Mouse (Mus musculus) limb, embryonic 15.5 days (tissue): ENCODE results near the gene Kmt5a. TPM values are rescaled to one million over a fixed set of nuclear protein-coding genes. Genes with fewer than 3 reads are reported as not detected.
A peak's percentile ranks its signal among the peaks of the same experiment; 100 is the strongest.

Experiments used
- ATAC-seq: fragments of 200-750 bp; cut with Nextera tagmentation; 2 replicates; pipeline ENCODE4 v1.8.0; 2017; ENCODE audit warnings: low read depth, moderate TSS enrichment; ENCODE audit not compliant: insufficient number of reproducible peaks, low FRiP score, low TSS enrichment
- H3K27ac ChIP-seq: fragments of 300-500 bp; sonication (generic); 2 replicates; pipeline ENCODE4 v1.5.1; 2015; ENCODE audit warnings: moderate library complexity, mild to moderate bottlenecking, inconsistent platforms
- H3K27me3 ChIP-seq: fragments of 300-500 bp; sonication (generic); 2 replicates; pipeline ENCODE4 v1.6.1; 2015; ENCODE audit warnings: inconsistent platforms
- H3K36me3 ChIP-seq: fragments of 300-500 bp; sonication (generic); 2 replicates; pipeline ENCODE4 v1.6.1; 2015; ENCODE audit warnings: inconsistent platforms
- H3K4me1 ChIP-seq: fragments of 300-500 bp; sonication (generic); 2 replicates; pipeline ENCODE4 v1.6.1; 2015; ENCODE audit warnings: inconsistent platforms
- H3K4me2 ChIP-seq: fragments of 300-500 bp; sonication (generic); 2 replicates; pipeline ENCODE4 v1.6.1; 2015; ENCODE audit warnings: mild to moderate bottlenecking, inconsistent platforms
- H3K4me3 ChIP-seq: fragments of 300-500 bp; sonication (generic); 2 replicates; pipeline ENCODE4 v1.5.1; 2015; ENCODE audit warnings: mild to moderate bottlenecking, inconsistent platforms
- H3K9ac ChIP-seq: fragments of 300-500 bp; sonication (generic); 2 replicates; pipeline ENCODE4 v1.6.1; 2015; ENCODE audit warnings: inconsistent platforms
- H3K9me3 ChIP-seq: fragments of 300-500 bp; sonication (generic); 2 replicates; pipeline ENCODE4 v1.6.1; 2016; ENCODE audit warnings: inconsistent platforms
- WGBS: fragments of 180-500 bp; shearing (Covaris S2); methylation state at CpG from one replicate; pipeline ENCODE4 v1.1.7; 2015; 5-methylcytosine and 5-hydroxymethylcytosine counted together
- polyA plus RNA-seq: library from polyadenylated mRNA; unstranded; fragments of >200 nt; fragmentation: Nextera tagmentation; extraction: Ambion mirVana; gene quantifications from 2 replicates; pipeline ENCODE4 v1.2.1, GENCODE M21; 2015

Gene Kmt5a
- polyA plus RNA-seq, 1 experiment from 2014 or later = 56.3 TPM

- H3K9ac ChIP-seq = no peak overlapping the region
- no peak overlapping the region for H3K4me3 ChIP-seq
- H3K36me3 ChIP-seq = peaks cover 47% of the 10 kb centered on the region
- no peaks in the 10 kb centered on the region for H3K9me3 ChIP-seq
- H3K4me1 ChIP-seq = no peaks in the 10 kb centered on the region
- no peak overlapping the region for H3K27ac ChIP-seq
- no peak overlapping the region for H3K4me2 ChIP-seq
- ATAC-seq = no peak
- 87% methylated on average over 7 of the region's 7 CpGs for WGBS
- H3K27me3 ChIP-seq = no peaks in the 10 kb centered on the region
These were observed 28.6 kb downstream of the Kmt5a start for GRCm38 (mm10) chr5:124468365-124468764.

- Histone ChIP-seq H3K9me3 (no peaks in the 10 kb centered on the region), H3K4me2 (no peak overlapping the region), H3K9ac (no peak overlapping the region), H3K27me3 (no peaks in the 10 kb centered on the region), H3K27ac (no peak overlapping the region), H3K4me3 (no peak overlapping the region), H3K4me1 (no peaks in the 10 kb centered on the region), H3K36me3 (peaks cover 41% of the 10 kb centered on the region)
- no peak for ATAC-seq
- 89% methylated on average over 6 of the region's 6 CpGs for WGBS
These were observed 29.8 kb downstream of the Kmt5a start for GRCm38 (mm10) chr5:124469486-124469885.

DNA sequence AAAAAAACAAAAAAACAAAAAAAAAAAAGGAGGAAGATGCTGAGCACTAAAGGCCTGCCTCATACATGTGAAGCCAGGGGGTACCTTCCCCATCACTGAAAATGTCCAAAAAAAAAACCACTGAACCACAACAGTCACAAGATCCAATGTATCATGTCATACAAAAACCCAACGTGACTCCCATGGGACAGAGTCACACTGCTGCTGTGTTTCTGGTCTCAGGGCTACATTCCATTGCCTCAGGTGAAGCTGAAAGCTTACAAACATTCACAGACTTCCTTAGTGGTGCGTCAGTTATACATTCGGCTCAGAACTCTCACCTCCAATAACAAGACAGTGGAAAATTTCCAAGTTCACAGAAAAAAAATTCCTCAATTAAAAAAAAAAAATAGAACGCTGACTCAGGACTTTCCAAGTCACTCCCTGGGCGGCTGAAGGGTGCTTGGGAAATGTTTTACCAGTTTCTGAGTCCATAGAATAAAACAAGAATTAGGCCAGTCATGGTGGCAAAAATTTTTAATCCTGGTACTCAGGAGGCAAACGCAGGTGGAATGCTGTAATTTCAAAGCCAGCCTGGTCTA, 31.0 kb downstream of the Kmt5a start:
- no peak overlapping the region for H3K27ac ChIP-seq
- no peaks in the 10 kb centered on the region for H3K27me3 ChIP-seq
- H3K4me1 ChIP-seq = peaks cover 5% of the 10 kb centered on the region
- no peak overlapping the region for H3K9ac ChIP-seq
- 62% methylated on average over 6 of the region's 6 CpGs for WGBS
- no peak for ATAC-seq
- no peaks in the 10 kb centered on the region for H3K9me3 ChIP-seq
- no peak overlapping the region for H3K4me2 ChIP-seq
- H3K36me3 ChIP-seq = peaks cover 35% of the 10 kb centered on the region
- H3K4me3 ChIP-seq = no peak overlapping the region

GRCm38 (mm10) chr5:124478873-124479204, 39.1 kb downstream of the Kmt5a start:
- no peak for ATAC-seq
- peak overlapping the region; percentile 25; the same call in 1 of the 2 replicates for H3K4me2 ChIP-seq
- H3K4me1 ChIP-seq = peaks cover 24% of the 10 kb centered on the region
- H3K36me3 ChIP-seq = no peaks in the 10 kb centered on the region
- no peaks in the 10 kb centered on the region for H3K27me3 ChIP-seq
- H3K27ac ChIP-seq = peak overlapping the region; percentile 85
- H3K4me3 ChIP-seq = peak overlapping the region; percentile 66
- H3K9me3 ChIP-seq = no peaks in the 10 kb centered on the region
- 87% methylated on average over 1 of the region's 1 CpGs for WGBS
- H3K9ac ChIP-seq = no peak overlapping the region

GRCm38 (mm10) chr5:124480119-124480518, 40.4 kb downstream of the Kmt5a start:
- Histone ChIP-seq H3K9ac (no peak overlapping the region), H3K4me1 (peaks cover 35% of the 10 kb centered on the region), H3K4me2 (no peak overlapping the region), H3K9me3 (no peaks in the 10 kb centered on the region), H3K27ac (no peak overlapping the region), H3K4me3 (no peak overlapping the region), H3K36me3 (no peaks in the 10 kb centered on the region), H3K27me3 (no peaks in the 10 kb centered on the region)
- 75% methylated on average over 4 of the region's 4 CpGs for WGBS
- no peak for ATAC-seq

DNA sequence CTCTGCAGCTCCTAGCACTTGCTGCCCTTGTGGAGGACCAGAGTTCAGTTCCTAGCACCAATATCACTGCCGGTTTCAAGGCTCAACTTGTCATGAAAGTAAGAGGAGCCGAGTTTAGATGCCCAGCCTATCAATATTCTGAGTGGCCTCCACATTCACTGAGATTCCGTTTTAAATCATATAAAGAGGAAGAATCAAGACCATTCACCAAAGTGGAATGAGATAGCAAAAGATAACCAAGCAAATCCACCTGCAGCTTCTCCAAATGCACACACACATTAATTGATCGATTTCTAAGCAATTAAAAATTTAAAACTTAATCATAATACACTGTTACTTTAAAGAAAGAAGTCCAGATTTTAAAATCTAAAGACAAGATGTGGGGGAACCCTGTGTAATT, 42.0 kb downstream of the Kmt5a start:
- no peaks in the 10 kb centered on the region for H3K27me3 ChIP-seq
- no peak for ATAC-seq
- H3K4me1 ChIP-seq = peaks cover 23% of the 10 kb centered on the region
- no peak overlapping the region for H3K27ac ChIP-seq
- H3K9me3 ChIP-seq = no peaks in the 10 kb centered on the region
- no peaks in the 10 kb centered on the region for H3K36me3 ChIP-seq
- WGBS = 90% methylated on average over 4 of the region's 4 CpGs
- no peak overlapping the region for H3K4me2 ChIP-seq
- H3K4me3 ChIP-seq = no peak overlapping the region
- no peak overlapping the region for H3K9ac ChIP-seq

GRCm38 (mm10) chr5:124482436-124482965, 42.8 kb downstream of the Kmt5a start:
- peak overlapping the region; percentile 51 for H3K9ac ChIP-seq
- H3K4me2 ChIP-seq = peak overlapping the region; percentile 67
- H3K4me3 ChIP-seq = peak overlapping the region; percentile 60
- no peaks in the 10 kb centered on the region for H3K9me3 ChIP-seq
- H3K27me3 ChIP-seq = no peaks in the 10 kb centered on the region
- 1% methylated on average over 13 of the region's 13 CpGs for WGBS
- ATAC-seq = no peak
- H3K36me3 ChIP-seq = no peaks in the 10 kb centered on the region
- H3K27ac ChIP-seq = peak overlapping the region; percentile 100
- peaks cover 23% of the 10 kb centered on the region for H3K4me1 ChIP-seq

- peak; percentile 86 for ATAC-seq
- no peaks in the 10 kb centered on the region for H3K9me3 ChIP-seq
- peak within 1 kb of the TSS; percentile 100 for H3K27ac ChIP-seq
- H3K4me1 ChIP-seq = peaks cover 23% of the 10 kb centered on the region
- peak within 1 kb of the TSS; percentile 67 for H3K9ac ChIP-seq
- H3K4me3 ChIP-seq = peak within 1 kb of the TSS; percentile 60
- H3K36me3 ChIP-seq = no peaks in the 10 kb centered on the region
- under 1% methylated on average over 47 of the region's 48 CpGs for WGBS
- no peaks in the 10 kb centered on the region for H3K27me3 ChIP-seq
- H3K4me2 ChIP-seq = peak within 1 kb of the TSS; percentile 67
These were observed 43.4 kb downstream of the Kmt5a start, which contains the start of gene Snrnp35 for GRCm38 (mm10) chr5:124482966-124483654. Gene Snrnp35 (plus strand): TSS chr5:124483134.

GRCm38 (mm10) chr5:124483655-124484396, 44.1 kb downstream of the Kmt5a start:
- no peaks in the 10 kb centered on the region for H3K36me3 ChIP-seq
- peak; percentile 9; the same call in 1 of the 2 replicates for ATAC-seq
- no peaks in the 10 kb centered on the region for H3K27me3 ChIP-seq
- WGBS = 7% methylated on average over 15 of the region's 15 CpGs
- peak overlapping the region; percentile 60 for H3K4me3 ChIP-seq
- H3K4me2 ChIP-seq = peak overlapping the region; percentile 54
- H3K27ac ChIP-seq = peak overlapping the region; percentile 100
- H3K9me3 ChIP-seq = no peaks in the 10 kb centered on the region
- H3K4me1 ChIP-seq = peaks cover 19% of the 10 kb centered on the region
- peak overlapping the region; percentile 67 for H3K9ac ChIP-seq

GRCm38 (mm10) chr5:124485654-124486053, 45.9 kb downstream of the Kmt5a start:
- Histone ChIP-seq H3K9me3 (no peaks in the 10 kb centered on the region), H3K4me2 (no peak overlapping the region), H3K4me1 (peaks cover 16% of the 10 kb centered on the region; the same call in 1 of the 2 replicates), H3K9ac (no peak overlapping the region), H3K27ac (no peak overlapping the region), H3K27me3 (no peaks in the 10 kb centered on the region), H3K4me3 (no peak overlapping the region), H3K36me3 (0 out of 2 replicates have a peak, but pooled peaks cover 7% of the 10 kb centered on the region)
- 91% methylated on average over 5 of the region's 5 CpGs for WGBS
- ATAC-seq = no peak

- H3K4me2 ChIP-seq = no peak overlapping the region
- H3K4me3 ChIP-seq = no peak overlapping the region
- WGBS = 68% methylated on average over 3 of the region's 3 CpGs
- no peaks in the 10 kb centered on the region for H3K27me3 ChIP-seq
- peaks cover 38% of the 10 kb centered on the region for H3K36me3 ChIP-seq
- H3K9me3 ChIP-seq = no peaks in the 10 kb centered on the region
- H3K27ac ChIP-seq = no peak overlapping the region
- ATAC-seq = no peak
- H3K9ac ChIP-seq = no peak overlapping the region
- H3K4me1 ChIP-seq = peaks cover 11% of the 10 kb centered on the region; the same call in 1 of the 2 replicates
These were observed 49.2 kb downstream of the Kmt5a start for GRCm38 (mm10) chr5:124488885-124489284.

- no peak for ATAC-seq
- WGBS = 76% methylated on average over 4 of the region's 4 CpGs
- peaks cover 65% of the 10 kb centered on the region for H3K36me3 ChIP-seq
These were observed 52.0 kb downstream of the Kmt5a start for GRCm38 (mm10) chr5:124491732-124492131.

More at GRCm38 (mm10) chr5:124491732-124492131, 52.0 kb downstream of the Kmt5a start:
- Histone ChIP-seq H3K4me2 (no peak overlapping the region), H3K4me1 (no peaks in the 10 kb centered on the region), H3K9ac (no peak overlapping the region), H3K27me3 (no peaks in the 10 kb centered on the region), H3K9me3 (no peaks in the 10 kb centered on the region), H3K27ac (no peak overlapping the region), H3K4me3 (no peak overlapping the region)
